Mouse (Mus musculus) megakaryocyte, embryonic 14.5 days (primary cell): ENCODE results near the gene Pfkfb3. TPM values are rescaled to one million over a fixed set of nuclear protein-coding genes. Genes with fewer than 3 reads are reported as not detected.

Experiments
- H3K27me3 ChIP-seq: replicated peaks from 2 replicates; pipeline ENCODE3; 2012; ENCODE audit warnings: inconsistent platforms
- H3K36me3 ChIP-seq: replicated peaks from 2 replicates; pipeline ENCODE3; 2012; ENCODE audit warnings: low read length, inconsistent platforms, mixed read lengths
- H3K4me1 ChIP-seq: 2 replicates; pipeline ENCODE4 v1.6.1; 2012; ENCODE audit warnings: inconsistent platforms
- H3K4me3 ChIP-seq: replicated peaks from 2 replicates; pipeline ENCODE3; 2012; ENCODE audit warnings: moderate library complexity, mild to moderate bottlenecking, inconsistent platforms
- H3K9me3 ChIP-seq: 2 replicates; pipeline ENCODE4 v1.6.1; 2012; ENCODE audit warnings: inconsistent platforms
- FLI1 ChIP-seq: IDR thresholded peaks from 2 replicates; pipeline ENCODE4 v1.6.1; 2012; ENCODE audit warnings: low read length, inconsistent platforms, mixed read lengths
- GATA1 ChIP-seq: IDR thresholded peaks from 3 replicates; pipeline ENCODE4 v1.6.1; 2012; ENCODE audit warnings: mixed read lengths, low read length, inconsistent platforms, borderline replicate concordance
- polyA plus RNA-seq: library from polyadenylated mRNA; stranded (reverse); fragments of >175 nt; gene quantifications from 2 replicates; pipeline ENCODE4 v1.2.3, GENCODE M21; 2012; ENCODE audit warnings: low replicate concordance; ENCODE audit not compliant: insufficient read depth

Gene Pfkfb3
- polyA plus RNA-seq, 1 experiment = 5.8 TPM

- Histone ChIP-seq H3K9me3 (no peaks in the 10 kb centered on the region), H3K27me3 (no peaks in the 10 kb centered on the region), H3K36me3 (peaks cover 52% of the 10 kb centered on the region), H3K4me3 (peak overlapping the region; percentile 28), H3K4me1 (peaks cover 51% of the 10 kb centered on the region)
- TF ChIP-seq GATA1 (no peak), FLI1 (no peak)
These were observed 41.8 kb downstream of the Pfkfb3 start for GRCm38 (mm10) chr2:11512127-11512526.

- TF ChIP-seq FLI1 (no peak), GATA1 (no peak)
These were observed 50.1 kb downstream of the Pfkfb3 start for GRCm38 (mm10) chr2:11503736-11504135.

GRCm38 (mm10) chr2:11502901-11503431 lies 50.9 kb downstream of the Pfkfb3 start:
- H3K4me3 ChIP-seq = peak overlapping the region; percentile 99
- peaks cover 46% of the 10 kb centered on the region for H3K36me3 ChIP-seq
- TF ChIP-seq GATA1 (no peak), FLI1 (no peak)
- H3K9me3 ChIP-seq = no peaks in the 10 kb centered on the region
- H3K27me3 ChIP-seq = no peaks in the 10 kb centered on the region
- peaks cover 79% of the 10 kb centered on the region for H3K4me1 ChIP-seq

More at GRCm38 (mm10) chr2:11503736-11504135, 50.1 kb downstream of the Pfkfb3 start:
- H3K9me3 ChIP-seq = no peaks in the 10 kb centered on the region
- no peak overlapping the region for H3K4me3 ChIP-seq
- H3K27me3 ChIP-seq = no peaks in the 10 kb centered on the region
- H3K4me1 ChIP-seq = peaks cover 74% of the 10 kb centered on the region
- peaks cover 42% of the 10 kb centered on the region for H3K36me3 ChIP-seq

GRCm38 (mm10) chr2:11502255-11502765 lies 51.6 kb downstream of the Pfkfb3 start:
- peaks cover 85% of the 10 kb centered on the region for H3K4me1 ChIP-seq
- peak overlapping the region; percentile 99 for H3K4me3 ChIP-seq
- peaks cover 48% of the 10 kb centered on the region for H3K36me3 ChIP-seq
- no peak for TF ChIP-seq FLI1
- no peak for TF ChIP-seq GATA1
- H3K9me3 ChIP-seq = no peaks in the 10 kb centered on the region
- no peaks in the 10 kb centered on the region for H3K27me3 ChIP-seq

- Histone ChIP-seq H3K4me3 (peak overlapping the region; percentile 99), H3K27me3 (no peaks in the 10 kb centered on the region), H3K9me3 (no peaks in the 10 kb centered on the region), H3K4me1 (peaks cover 92% of the 10 kb centered on the region), H3K36me3 (peaks cover 55% of the 10 kb centered on the region)
- TF ChIP-seq GATA1 (no peak), FLI1 (no peak)
These were observed 52.3 kb downstream of the Pfkfb3 start for GRCm38 (mm10) chr2:11501301-11502254.

GRCm38 (mm10) chr2:11500666-11501065 lies 53.2 kb downstream of the Pfkfb3 start:
- TF ChIP-seq GATA1 = no peak
- TF ChIP-seq FLI1 = no peak
- Histone ChIP-seq H3K27me3 (no peaks in the 10 kb centered on the region), H3K9me3 (no peaks in the 10 kb centered on the region), H3K36me3 (peaks cover 57% of the 10 kb centered on the region), H3K4me1 (peaks cover 93% of the 10 kb centered on the region), H3K4me3 (peak overlapping the region; percentile 99)

GRCm38 (mm10) chr2:11496601-11497031 lies 57.3 kb downstream of the Pfkfb3 start:
- TF ChIP-seq FLI1 = no peak
- no peak for TF ChIP-seq GATA1
- Histone ChIP-seq H3K4me3 (peak overlapping the region; percentile 59), H3K4me1 (peaks cover 69% of the 10 kb centered on the region), H3K27me3 (no peaks in the 10 kb centered on the region), H3K36me3 (peaks cover 77% of the 10 kb centered on the region), H3K9me3 (no peaks in the 10 kb centered on the region)

GRCm38 (mm10) chr2:11494841-11495255 lies 59.0 kb downstream of the Pfkfb3 start:
- no peaks in the 10 kb centered on the region for H3K9me3 ChIP-seq
- no peak for TF ChIP-seq GATA1
- no peak for TF ChIP-seq FLI1
- H3K27me3 ChIP-seq = no peaks in the 10 kb centered on the region
- peaks cover 92% of the 10 kb centered on the region for H3K36me3 ChIP-seq
- peaks cover 66% of the 10 kb centered on the region for H3K4me1 ChIP-seq
- H3K4me3 ChIP-seq = no peak overlapping the region

GRCm38 (mm10) chr2:11492855-11493254 lies 61.0 kb downstream of the Pfkfb3 start:
- TF ChIP-seq FLI1 = no peak
- TF ChIP-seq GATA1 = no peak
- Histone ChIP-seq H3K4me3 (no peak overlapping the region), H3K4me1 (peaks cover 60% of the 10 kb centered on the region), H3K27me3 (no peaks in the 10 kb centered on the region), H3K9me3 (no peaks in the 10 kb centered on the region), H3K36me3 (peaks cover 96% of the 10 kb centered on the region)

GRCm38 (mm10) chr2:11491471-11491870 lies 62.4 kb downstream of the Pfkfb3 start:
- Histone ChIP-seq H3K9me3 (no peaks in the 10 kb centered on the region), H3K4me3 (no peak overlapping the region), H3K4me1 (peaks cover 47% of the 10 kb centered on the region), H3K36me3 (peaks cover 96% of the 10 kb centered on the region), H3K27me3 (no peaks in the 10 kb centered on the region)
- TF ChIP-seq GATA1 (no peak), FLI1 (no peak)
